Mouse (Mus musculus): ENCODE measurements around the gene Gm49368.

GRCm38 (mm10) chr7:128019187-128019586 lies 43.3 kb upstream of the Gm49368 start:
- no peak for TF ChIP-seq CTCF (IDR thresholded peaks at IDR 0.05; ENCODE audit: low read depth)
- TF ChIP-seq EP300 (IDR thresholded peaks at IDR 0.05; ENCODE audit: low read depth), result no peak

All from heart, postnatal 0 days (tissue).